Mouse (Mus musculus) NIH3T3 (cell line): ENCODE results near the gene Olfr310.

Source experiments
- DNase-seq: peaks from one replicate; pipeline ENCODE4 v3.0.0-alpha.2; 2012; ENCODE audit warnings: low read depth

The Olfr310 gene

DNA sequence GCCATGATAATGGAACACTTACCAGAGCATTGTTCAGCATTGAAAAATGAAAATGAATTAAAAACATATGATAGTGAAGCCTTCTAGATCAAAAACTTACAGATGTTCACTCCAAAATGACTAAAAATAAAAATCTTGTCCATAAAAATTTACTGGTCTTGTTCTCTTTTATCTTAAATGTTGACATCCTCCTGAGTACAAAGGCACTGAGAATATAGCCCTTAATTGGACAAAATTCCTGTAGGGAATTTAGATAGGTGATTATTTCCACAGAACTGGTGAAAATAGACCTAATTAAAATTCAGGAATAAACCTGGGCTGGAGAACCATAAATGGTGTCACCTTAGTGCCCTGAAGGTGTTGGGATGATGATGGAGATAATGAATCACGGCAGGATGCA is at the start of gene Olfr310:
Olfr310 (minus strand) TSS at position 101 of the 400 bp plus-strand sequence.
- no peak for DNase-seq

GRCm38 (mm10) chr7:86325530-86325929 is 48.6 kb upstream of the Olfr310 start, which contains the start of gene Olfr308:
Gene Olfr308, minus strand, starts transcription at chr7:86325630.
- no peak for DNase-seq

- DNase-seq = no peak
Measured at GRCm38 (mm10) chr7:86321323-86321722, 44.4 kb upstream of the Olfr310 start.

DNA sequence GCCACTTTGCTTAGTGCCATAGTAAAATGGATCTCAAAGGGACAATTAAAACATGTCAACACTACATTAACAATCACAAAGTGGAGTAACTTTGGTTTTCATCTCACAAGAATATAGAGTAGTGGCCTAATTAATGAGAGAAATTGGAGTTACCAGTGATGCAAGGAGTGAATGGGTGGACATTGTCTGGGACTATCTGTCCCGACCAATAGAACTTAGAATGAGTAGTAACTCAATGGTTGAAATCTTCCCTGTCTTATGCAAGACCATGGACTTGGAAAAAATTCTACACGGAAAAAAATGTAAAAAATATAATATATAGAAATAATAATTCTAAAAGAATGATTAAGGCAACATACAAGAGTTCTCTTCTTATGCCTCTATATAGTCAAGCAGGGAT is 36.6 kb upstream of the Olfr310 start, which contains the start of gene Olfr309:
Olfr309 (minus strand) TSS at position 101 of the 400 bp plus-strand sequence.
- DNase-seq = no peak

DNA sequence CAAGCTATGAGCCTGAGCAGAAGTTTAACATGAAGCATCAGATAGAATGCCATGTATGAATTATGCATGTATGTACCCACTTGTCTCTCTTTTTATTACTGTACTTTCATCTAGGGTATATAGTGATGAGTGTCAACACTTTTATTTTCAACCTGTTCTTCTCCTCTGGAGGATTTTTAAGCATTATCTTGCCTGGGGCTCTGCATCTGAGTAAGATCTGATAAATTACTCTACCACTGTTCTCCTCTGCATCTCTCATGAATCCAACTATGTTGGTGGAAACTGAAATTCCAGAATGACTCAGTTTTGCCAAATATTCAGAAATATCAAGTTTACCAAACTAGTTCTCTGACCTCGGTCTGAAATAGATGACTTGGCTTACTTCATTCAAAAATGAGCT is 30.8 kb downstream of the Olfr310 start, which contains the start of gene Vmn2r76:
Vmn2r76 (minus strand) TSS at position 101 of the 400 bp plus-strand sequence.
- no peak for DNase-seq
